Mouse (Mus musculus): ENCODE results near the gene Gm13090. TPM values are rescaled to one million over a fixed set of nuclear protein-coding genes. Genes with fewer than 3 reads are reported as not detected.
A peak's percentile ranks its signal among the peaks of the same experiment; 100 is the strongest.

The Gm13090 gene
- 0.54 TPM in 1 of 2 replicates, not detected in the other for polyA plus RNA-seq (2016; fragmentation: Nextera tagmentation; extraction: Ambion mirVana)

DNA sequence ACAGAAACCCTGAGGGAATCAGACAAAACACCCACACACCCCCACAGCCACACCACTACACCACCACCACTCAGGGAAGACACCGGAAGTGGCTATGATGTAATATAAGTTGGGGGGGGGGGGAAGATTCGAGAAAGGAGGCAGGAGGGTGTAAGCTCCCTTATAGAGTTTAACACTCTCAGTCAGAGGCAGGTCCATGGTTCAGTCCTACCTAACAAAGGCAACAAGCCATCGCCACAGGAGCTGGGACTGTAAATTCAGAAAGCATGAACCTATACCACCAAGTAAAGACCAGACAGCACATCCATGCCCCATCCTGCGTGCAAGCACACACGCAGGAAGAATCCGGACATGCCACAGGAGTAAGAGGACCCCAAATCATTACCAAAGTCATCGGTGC, at the start of gene Gm13090:
Gm13090 (plus strand) TSS at position 301 of the 400 bp plus-strand sequence.
- peak within 1 kb of the TSS; percentile 36; the same call in 1 of the 2 replicates for H3K27ac ChIP-seq
- no peaks in the 10 kb centered on the region for H3K9me3 ChIP-seq
- no peak within 1 kb of the TSS for H3K9ac ChIP-seq
- ATAC-seq (ENCODE audit: low FRiP score): no peak
- no peak within 1 kb of the TSS for H3K4me2 ChIP-seq
- WGBS: 96% methylated on average over 7 of the region's 7 CpGs
- H3K36me3 ChIP-seq (replicated peaks): peaks cover 50% of the 10 kb centered on the region
- H3K4me1 ChIP-seq: peaks cover 12% of the 10 kb centered on the region
- H3K4me3 ChIP-seq (replicated peaks): no peak within 1 kb of the TSS
- H3K27me3 ChIP-seq: no peaks in the 10 kb centered on the region

DNA sequence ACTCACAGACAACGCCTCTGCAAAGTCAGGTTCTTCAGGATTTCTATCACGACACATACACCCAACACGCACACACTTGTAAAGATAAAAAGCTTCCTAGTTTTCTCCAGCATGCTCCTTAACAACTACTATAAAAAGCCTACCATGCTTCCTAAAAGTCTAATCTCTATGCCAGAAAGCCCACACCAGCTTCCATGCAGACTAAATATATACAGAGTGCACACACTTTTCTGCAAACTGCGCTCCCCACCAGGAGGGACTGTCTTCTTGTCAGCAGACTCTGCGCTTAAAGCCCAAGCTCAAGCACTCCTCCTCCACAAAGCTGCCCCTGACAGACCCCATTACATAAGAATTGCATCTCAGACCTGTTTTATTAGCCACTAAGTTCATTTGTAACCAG, 47.9 kb upstream of the Gm13090 start:
- H3K36me3 ChIP-seq (replicated peaks): peaks cover under 1% of the 10 kb centered on the region
- ATAC-seq (ENCODE audit: low FRiP score): no peak
- peaks cover 14% of the 10 kb centered on the region for H3K4me1 ChIP-seq
- H3K4me3 ChIP-seq (replicated peaks): no peak overlapping the region
- 86% methylated on average over 5 of the region's 5 CpGs for WGBS
- H3K27me3 ChIP-seq: 0 out of 2 replicates have a peak, but pooled peaks cover 3% of the 10 kb centered on the region
- H3K9ac ChIP-seq: no peak overlapping the region
- H3K4me2 ChIP-seq: no peak overlapping the region
- H3K27ac ChIP-seq: no peak overlapping the region
- H3K9me3 ChIP-seq: no peaks in the 10 kb centered on the region

DNA sequence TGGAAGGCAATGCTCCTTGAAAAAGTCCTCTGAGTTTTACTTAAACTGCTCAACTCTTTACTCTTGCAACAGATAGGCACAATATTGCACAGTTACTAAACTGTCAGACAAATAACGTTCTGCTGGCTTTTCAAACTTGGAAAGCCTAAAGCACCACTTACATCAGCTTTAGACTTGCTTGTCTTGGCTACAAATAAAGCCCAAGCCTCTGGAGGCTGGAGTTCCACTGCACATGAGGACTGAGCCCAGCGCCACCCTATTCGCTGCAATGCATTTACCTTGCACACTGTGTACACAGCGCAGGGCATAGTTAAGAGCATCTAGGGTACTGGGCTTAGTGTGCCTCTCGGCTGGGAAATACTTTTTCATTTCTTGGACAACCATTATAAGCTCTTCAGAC, 46.1 kb upstream of the Gm13090 start:
- H3K4me1 ChIP-seq: peaks cover 14% of the 10 kb centered on the region
- H3K4me3 ChIP-seq (replicated peaks): peak overlapping the region; percentile 58; the same call in 1 of the 2 replicates
- no peaks in the 10 kb centered on the region for H3K9me3 ChIP-seq
- H3K27me3 ChIP-seq: 0 out of 2 replicates have a peak, but pooled peaks cover 3% of the 10 kb centered on the region
- no peak for ATAC-seq (ENCODE audit: low FRiP score)
- H3K4me2 ChIP-seq: peak overlapping the region; percentile 93
- H3K36me3 ChIP-seq (replicated peaks): peaks cover 15% of the 10 kb centered on the region
- no peak overlapping the region for H3K9ac ChIP-seq
- H3K27ac ChIP-seq: no peak overlapping the region
- 44% methylated on average over 5 of the region's 5 CpGs for WGBS

DNA sequence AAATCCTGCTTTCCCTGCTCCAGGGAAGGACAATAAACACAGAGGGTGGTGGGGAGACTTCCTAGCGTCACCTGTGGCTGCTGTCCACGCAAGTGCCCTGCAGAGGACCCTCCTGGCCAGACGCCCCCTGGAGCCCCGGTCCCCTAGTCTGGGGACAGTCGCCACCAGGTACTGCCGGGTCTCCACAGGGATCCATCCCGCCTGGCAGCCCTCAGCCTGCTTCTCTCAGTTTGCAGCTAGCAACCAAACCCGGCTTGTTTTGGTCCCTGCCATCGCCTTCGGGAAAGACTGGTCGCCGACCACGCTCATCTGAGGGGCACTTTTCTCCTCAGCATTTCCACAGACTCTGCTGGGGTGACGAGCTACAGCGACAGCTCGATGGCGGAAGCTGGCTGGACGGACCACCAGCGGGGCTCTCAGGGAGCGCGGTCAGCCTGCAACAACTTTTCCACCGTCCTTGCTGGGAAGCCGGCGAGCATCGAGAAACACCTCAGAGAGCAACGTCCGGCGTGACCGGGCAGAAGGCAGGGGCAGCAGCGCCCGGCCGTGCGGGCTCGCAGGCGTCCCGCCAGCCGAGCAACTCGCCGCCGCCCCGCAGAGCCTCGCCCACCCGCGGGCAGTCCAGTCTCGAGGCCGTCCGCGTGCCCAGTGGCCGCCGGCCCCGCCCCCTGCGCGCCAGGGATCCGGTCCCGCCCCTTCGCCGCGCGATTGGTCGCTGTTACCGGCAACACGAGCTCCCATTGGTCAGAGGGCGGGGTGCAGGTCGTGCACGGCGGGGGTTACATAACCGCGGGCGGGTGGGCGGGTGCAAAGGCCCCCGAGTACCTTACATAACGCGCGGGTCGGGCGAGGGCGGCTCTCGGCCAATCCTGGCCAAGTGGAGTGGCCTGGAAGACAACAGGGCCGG, 45.1 kb upstream of the Gm13090 start, which contains the start of gene Per3:
Per3 (minus strand) TSS at position 629 of the 907 bp plus-strand sequence.
- peaks cover 23% of the 10 kb centered on the region for H3K36me3 ChIP-seq (replicated peaks)
- under 1% methylated on average over 76 of the region's 79 CpGs for WGBS
- H3K27me3 ChIP-seq: 0 out of 2 replicates have a peak, but pooled peaks cover 3% of the 10 kb centered on the region
- ATAC-seq (ENCODE audit: low FRiP score): peak; percentile 98
- 0 out of 2 replicates have a peak within 1 kb of the TSS, but pooled peaks have one; percentile 10 for H3K27ac ChIP-seq
- H3K4me1 ChIP-seq: peaks cover 14% of the 10 kb centered on the region
- peak within 1 kb of the TSS; percentile 64 for H3K9ac ChIP-seq
- H3K9me3 ChIP-seq: no peaks in the 10 kb centered on the region
- H3K4me3 ChIP-seq (replicated peaks): peak within 1 kb of the TSS; percentile 58
- peak within 1 kb of the TSS; percentile 93 for H3K4me2 ChIP-seq

DNA sequence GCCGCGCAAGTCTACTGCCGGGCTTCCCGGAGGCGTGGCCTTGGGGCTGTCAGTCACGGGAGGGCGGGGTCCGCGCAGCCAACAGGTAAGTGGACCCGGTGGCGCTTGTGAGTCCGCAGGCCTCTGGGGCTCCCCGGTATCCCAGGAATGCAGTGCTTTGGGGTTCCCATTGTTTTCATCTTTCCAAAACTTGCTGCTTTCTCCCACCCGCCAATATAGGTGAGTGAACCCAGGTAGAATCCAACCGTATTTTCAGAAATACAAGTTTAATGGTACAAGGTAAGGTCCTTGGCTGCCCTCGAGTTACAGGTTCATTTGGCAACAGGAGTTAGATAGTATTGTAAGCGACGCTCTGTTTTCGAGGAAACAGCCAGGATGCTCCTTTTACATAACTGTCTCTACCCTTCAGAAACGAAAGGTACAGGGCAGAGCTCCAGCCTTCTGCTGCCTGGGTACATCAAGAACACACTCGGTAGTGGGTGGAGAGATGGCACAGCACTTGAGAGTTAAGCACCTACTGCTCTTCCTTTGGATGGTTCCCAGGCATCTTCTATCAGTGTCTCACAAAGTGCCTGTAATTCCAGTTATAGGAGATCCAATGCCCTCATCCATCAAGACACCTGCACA, 44.3 kb upstream of the Gm13090 start:
- Histone ChIP-seq H3K9me3 (no peaks in the 10 kb centered on the region), H3K4me2 (peak overlapping the region; percentile 93), H3K4me1 (peaks cover 14% of the 10 kb centered on the region), H3K27ac (no peak overlapping the region), H3K9ac (0 out of 2 replicates have a peak overlapping the region, but pooled peaks have one; percentile 26), H3K27me3 (0 out of 2 replicates have a peak, but pooled peaks cover 3% of the 10 kb centered on the region), H3K36me3 (replicated peaks) (peaks cover 30% of the 10 kb centered on the region), H3K4me3 (replicated peaks) (peak overlapping the region; percentile 58)
- 4% methylated on average over 21 of the region's 21 CpGs for WGBS
- ATAC-seq (ENCODE audit: low FRiP score): no peak

DNA sequence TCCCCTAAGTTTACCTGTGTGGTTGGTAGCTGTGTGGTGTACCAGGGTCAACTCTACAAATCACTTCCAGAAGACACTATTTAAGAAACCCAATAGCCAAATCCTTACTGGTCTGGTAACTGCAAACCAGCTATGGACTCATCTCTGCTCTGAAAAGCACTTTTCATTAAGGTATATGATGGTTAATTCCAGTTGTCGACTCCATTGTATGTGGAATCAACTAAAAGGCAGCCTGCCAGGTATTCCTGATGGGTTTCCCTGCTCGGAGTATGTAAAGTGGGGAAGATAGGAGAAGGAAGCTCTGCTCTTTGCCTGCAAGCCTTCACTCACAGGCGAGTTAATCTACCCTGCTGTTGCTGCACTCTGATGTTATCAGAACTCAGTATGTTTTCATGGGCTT, 42.8 kb upstream of the Gm13090 start:
- Histone ChIP-seq H3K4me1 (peaks cover 14% of the 10 kb centered on the region), H3K27ac (no peak overlapping the region), H3K36me3 (replicated peaks) (peaks cover 42% of the 10 kb centered on the region), H3K9me3 (no peaks in the 10 kb centered on the region), H3K4me3 (replicated peaks) (no peak overlapping the region), H3K27me3 (0 out of 2 replicates have a peak, but pooled peaks cover 3% of the 10 kb centered on the region), H3K4me2 (no peak overlapping the region), H3K9ac (no peak overlapping the region)
- no peak for ATAC-seq (ENCODE audit: low FRiP score)
- 92% methylated on average over 3 of the region's 3 CpGs for WGBS

DNA sequence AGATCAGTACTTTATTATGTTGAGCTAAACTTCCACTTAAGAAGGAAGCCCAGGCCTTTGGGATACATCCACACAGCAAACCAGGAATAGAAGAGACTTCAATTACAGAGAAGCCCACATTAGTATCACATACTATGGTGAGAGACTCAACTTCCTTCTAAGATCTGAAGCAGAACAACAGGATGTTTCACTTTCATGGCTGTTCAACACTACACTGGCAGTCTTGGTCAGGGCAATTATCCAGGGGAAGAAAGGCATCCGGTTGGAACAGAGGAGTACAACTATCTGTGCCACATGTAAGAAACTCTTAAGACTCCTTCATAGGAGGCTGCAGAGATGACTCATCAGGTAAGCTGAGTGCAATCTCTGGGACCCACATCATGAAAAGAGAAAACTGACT, 38.2 kb upstream of the Gm13090 start:
- H3K27me3 ChIP-seq: no peaks in the 10 kb centered on the region
- H3K9me3 ChIP-seq: no peaks in the 10 kb centered on the region
- H3K27ac ChIP-seq: no peak overlapping the region
- 90% methylated on average over 1 of the region's 1 CpGs for WGBS
- no peak for ATAC-seq (ENCODE audit: low FRiP score)
- H3K4me3 ChIP-seq (replicated peaks): no peak overlapping the region
- peaks cover 56% of the 10 kb centered on the region for H3K36me3 ChIP-seq (replicated peaks)
- no peak overlapping the region for H3K4me2 ChIP-seq
- H3K4me1 ChIP-seq: peaks cover under 1% of the 10 kb centered on the region
- no peak overlapping the region for H3K9ac ChIP-seq

DNA sequence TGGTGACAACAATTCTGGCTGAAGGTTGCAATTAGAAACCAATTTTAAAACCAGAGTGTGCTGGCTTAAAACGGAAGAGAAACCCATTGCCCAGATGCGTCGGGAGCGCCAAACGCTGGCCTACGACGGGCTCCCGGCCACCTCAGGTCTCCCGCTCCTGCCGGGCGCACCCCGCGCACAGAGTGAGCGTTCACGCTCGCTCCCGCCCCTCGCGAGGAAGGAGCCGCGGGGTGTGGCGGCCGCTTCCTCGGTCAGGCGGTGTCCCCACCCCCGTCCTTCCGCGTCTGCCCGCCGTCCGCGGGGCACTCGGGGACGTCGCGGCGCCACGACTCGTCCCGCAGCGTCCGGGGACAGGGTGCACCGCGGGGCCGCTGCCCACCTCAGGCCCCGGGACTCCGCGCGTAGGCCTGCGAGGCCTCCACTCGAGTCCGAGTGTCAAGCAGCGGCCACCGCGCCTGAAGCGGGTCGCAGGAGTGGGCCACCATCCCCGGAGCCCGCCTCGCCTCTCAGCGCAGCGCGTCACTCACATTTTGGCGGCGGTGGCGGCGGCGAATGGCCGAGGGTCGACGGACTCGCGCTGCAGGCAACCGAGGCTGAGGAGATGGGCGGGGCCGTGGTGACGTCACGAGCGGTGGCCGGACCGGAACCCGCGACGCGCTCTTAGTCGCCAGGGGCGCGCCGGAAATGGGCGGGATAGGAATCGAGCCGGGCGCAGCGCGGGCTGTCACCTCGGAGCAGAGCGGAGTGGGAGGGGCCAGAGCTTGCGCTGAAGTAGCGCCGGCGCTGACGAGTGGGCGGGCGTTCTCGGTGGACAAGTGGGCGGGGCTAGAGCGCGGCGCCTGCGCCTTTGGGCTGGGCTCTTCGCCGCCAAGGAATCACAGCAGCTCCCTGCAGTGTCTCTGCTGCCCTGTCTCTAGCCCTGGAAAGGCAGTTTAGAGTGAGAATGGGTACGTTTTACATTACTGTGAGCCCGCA, 31.7 kb upstream of the Gm13090 start, which contains the start of gene Vamp3:
Vamp3 (minus strand) TSS at position 617 of the 975 bp plus-strand sequence.
- H3K36me3 ChIP-seq (replicated peaks): peaks cover 28% of the 10 kb centered on the region
- peak within 1 kb of the TSS; percentile 71 for H3K4me2 ChIP-seq
- ATAC-seq (ENCODE audit: low FRiP score): peak; percentile 99
- H3K4me1 ChIP-seq: peaks cover 16% of the 10 kb centered on the region
- peak within 1 kb of the TSS; percentile 89 for H3K27ac ChIP-seq
- H3K4me3 ChIP-seq (replicated peaks): peak within 1 kb of the TSS; percentile 86
- H3K27me3 ChIP-seq: no peaks in the 10 kb centered on the region
- no peaks in the 10 kb centered on the region for H3K9me3 ChIP-seq
- peak within 1 kb of the TSS; percentile 87 for H3K9ac ChIP-seq
- under 1% methylated on average over 99 of the region's 114 CpGs for WGBS

DNA sequence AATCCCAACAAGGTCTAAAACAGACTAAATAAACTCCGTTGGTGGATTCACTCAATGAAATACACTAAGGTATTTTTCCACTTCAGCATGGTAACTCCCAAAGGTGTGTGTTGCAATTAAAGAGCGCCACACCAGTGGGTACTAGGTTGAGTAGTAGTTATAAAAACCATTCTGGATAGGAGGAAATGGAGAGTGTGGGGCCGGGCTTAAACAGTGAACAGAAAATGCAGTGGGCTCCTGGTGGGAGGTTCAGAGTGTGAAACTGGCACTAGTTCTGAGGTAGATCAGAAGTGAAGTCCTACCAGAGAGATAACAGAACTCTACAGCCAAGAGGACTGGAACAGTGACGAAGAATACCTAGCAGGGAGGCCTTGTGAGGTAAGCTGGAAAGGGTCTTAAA, 30.7 kb upstream of the Gm13090 start:
- Histone ChIP-seq H3K4me2 (peak overlapping the region; percentile 58), H3K4me1 (peaks cover 16% of the 10 kb centered on the region), H3K36me3 (replicated peaks) (peaks cover 38% of the 10 kb centered on the region), H3K27me3 (no peaks in the 10 kb centered on the region), H3K9ac (peak overlapping the region; percentile 56; the same call in 1 of the 2 replicates), H3K27ac (peak overlapping the region; percentile 78), H3K4me3 (replicated peaks) (no peak overlapping the region), H3K9me3 (no peaks in the 10 kb centered on the region)
- 75% methylated on average over 4 of the region's 4 CpGs for WGBS
- ATAC-seq (ENCODE audit: low FRiP score): no peak

DNA sequence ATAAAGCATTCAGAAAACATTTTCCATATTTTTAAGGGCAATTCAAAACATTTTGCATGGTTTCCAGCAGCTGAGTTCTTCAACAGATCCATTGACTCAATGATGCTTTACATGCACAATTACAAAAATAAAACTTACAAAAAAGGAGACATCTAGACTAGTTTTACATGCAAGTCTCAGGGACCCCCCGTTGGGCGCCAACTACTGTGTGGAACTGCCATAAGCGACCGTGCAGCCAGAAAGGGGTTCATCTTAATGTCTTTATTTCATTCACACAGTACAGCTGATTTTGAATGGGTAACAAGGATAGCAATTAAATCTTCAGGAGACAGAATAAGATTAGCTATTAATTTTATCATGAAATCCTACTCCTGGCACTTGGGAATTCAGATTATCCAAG, 29.8 kb upstream of the Gm13090 start:
- no peak overlapping the region for H3K4me2 ChIP-seq
- H3K36me3 ChIP-seq (replicated peaks): peaks cover 39% of the 10 kb centered on the region
- ATAC-seq (ENCODE audit: low FRiP score): no peak
- WGBS: 95% methylated on average over 4 of the region's 4 CpGs
- H3K27me3 ChIP-seq: no peaks in the 10 kb centered on the region
- no peak overlapping the region for H3K4me3 ChIP-seq (replicated peaks)
- no peaks in the 10 kb centered on the region for H3K9me3 ChIP-seq
- H3K27ac ChIP-seq: no peak overlapping the region
- peaks cover 16% of the 10 kb centered on the region for H3K4me1 ChIP-seq
- no peak overlapping the region for H3K9ac ChIP-seq

DNA sequence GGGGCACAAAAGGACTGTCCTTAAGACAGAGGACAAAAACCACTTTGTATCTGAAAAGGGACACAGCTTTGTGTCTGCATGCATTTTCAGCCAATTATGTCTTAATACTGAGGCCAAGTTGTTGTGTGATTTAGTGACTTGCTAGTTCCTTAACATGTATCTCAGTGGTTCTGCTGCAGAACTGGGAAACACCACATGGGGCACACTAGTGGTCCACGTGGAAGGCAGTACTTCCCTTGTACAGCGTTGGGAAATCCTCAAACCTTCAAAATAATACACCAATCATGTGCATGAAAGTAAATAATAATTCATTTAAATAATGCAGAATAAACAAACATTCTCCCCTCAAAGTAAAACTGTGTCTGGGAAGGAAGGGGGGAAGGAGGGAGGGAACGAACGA, 20.6 kb upstream of the Gm13090 start:
- Histone ChIP-seq H3K27ac (no peak overlapping the region), H3K4me2 (no peak overlapping the region), H3K9ac (no peak overlapping the region), H3K27me3 (no peaks in the 10 kb centered on the region), H3K4me3 (replicated peaks) (no peak overlapping the region), H3K36me3 (replicated peaks) (peaks cover 87% of the 10 kb centered on the region), H3K9me3 (no peaks in the 10 kb centered on the region), H3K4me1 (no peaks in the 10 kb centered on the region)
- ATAC-seq (ENCODE audit: low FRiP score): no peak
- WGBS: 80% methylated on average over 4 of the region's 4 CpGs
